In genomic region chr14:76948481-76948880, GRCm38 (mm10) we compare ENCODE assay signal across 10 mouse cellular contexts.
DNase-seq lines count a peak whose midpoint lies in the region; ATAC-seq and TF ChIP-seq lines count a peak whose summit lies in the region.
"Had no signal": no experiment of that assay in that cellular context is flagged by ENCODE, and none has a peak within 500 bp of the region (broad histone marks: within the 10 kb centered on the region; RNA-seq: fewer than 3 reads in every experiment).

No protein-coding gene starts in this region.

- H3K4me2 ChIP-seq in intestine, embryonic 14.5 days (ENCODE audit: low read length): no peak overlapping the region
- no peak overlapping the region for H3K4me2 ChIP-seq in intestine, postnatal 0 days (replicated peaks; ENCODE audit: low read depth)
- no peak overlapping the region for H3K4me2 ChIP-seq in neural tube, embryonic 13.5 days
- no peak overlapping the region for H3K4me2 ChIP-seq in intestine, embryonic 15.5 days (replicated peaks)
- no peak overlapping the region for H3K4me2 ChIP-seq in stomach, embryonic 14.5 days (replicated peaks; ENCODE audit: low read depth, low read length)

- no peak overlapping the region for H3K9ac ChIP-seq in intestine, embryonic 14.5 days (ENCODE audit: low read length)
- no peak overlapping the region for H3K9ac ChIP-seq in intestine, postnatal 0 days (ENCODE audit: low read depth, low read length)
- no peak overlapping the region for H3K9ac ChIP-seq in neural tube, embryonic 13.5 days
- H3K9ac ChIP-seq in intestine, embryonic 15.5 days: no peak overlapping the region
- no peak overlapping the region for H3K9ac ChIP-seq in stomach, embryonic 14.5 days (replicated peaks; ENCODE audit: low read depth, low read length)

- no peaks in the 10 kb centered on the region for H3K9me3 ChIP-seq in intestine, embryonic 14.5 days (ENCODE audit: control insufficient read depth, low read length)
- H3K9me3 ChIP-seq in intestine, postnatal 0 days (ENCODE audit: control insufficient read depth): no peaks in the 10 kb centered on the region
- 0 out of 2 replicates have a peak, but pooled peaks cover 2% of the 10 kb centered on the region for H3K9me3 ChIP-seq in neural tube, embryonic 13.5 days
- H3K9me3 ChIP-seq in intestine, embryonic 15.5 days: no peaks in the 10 kb centered on the region
- H3K9me3 ChIP-seq in stomach, embryonic 14.5 days (ENCODE audit: control insufficient read depth, low read depth, low read length): no peaks in the 10 kb centered on the region

- H3K36me3 ChIP-seq in intestine, embryonic 14.5 days (ENCODE audit: control insufficient read depth, insufficient read depth, low read length): no peaks in the 10 kb centered on the region
- H3K36me3 ChIP-seq in intestine, postnatal 0 days (ENCODE audit: control insufficient read depth, insufficient read depth): no peaks in the 10 kb centered on the region
- H3K36me3 ChIP-seq in neural tube, embryonic 13.5 days: no peaks in the 10 kb centered on the region
- no peaks in the 10 kb centered on the region for H3K36me3 ChIP-seq in intestine, embryonic 15.5 days
- no peaks in the 10 kb centered on the region for H3K36me3 ChIP-seq in stomach, embryonic 14.5 days (ENCODE audit: control insufficient read depth, insufficient read depth, low read length)

- no peak for DNase-seq in intestine, embryonic 14.5 days (ENCODE audit: low spot score)
- no peak for DNase-seq in neural tube, embryonic 10.5 days (ENCODE audit: extremely low spot score, low spot score)
- no peak for DNase-seq in yolk sac, embryonic 10.5 days (ENCODE audit: low spot score)
- DNase-seq: right cerebral cortex, postnatal 25 days had no signal

- ATAC-seq in intestine, embryonic 14.5 days (replicated peaks; ENCODE audit: low FRiP score, low TSS enrichment, low read depth): no peak
- ATAC-seq in intestine, postnatal 0 days: no peak
- ATAC-seq in neural tube, embryonic 13.5 days (ENCODE audit: low read depth): no peak
- peak; percentile 50 for ATAC-seq in intestine, embryonic 15.5 days
- no peak for ATAC-seq in stomach, embryonic 14.5 days (ENCODE audit: insufficient number of reproducible peaks, insufficient read depth, low FRiP score, low read depth)
- no peak for ATAC-seq in cerebellum, adult (ENCODE audit: insufficient number of reproducible peaks, low FRiP score, low TSS enrichment)

- H3K27ac ChIP-seq in intestine, embryonic 14.5 days (ENCODE audit: low read depth): peak overlapping the region; percentile 59
- H3K27ac ChIP-seq in intestine, postnatal 0 days (ENCODE audit: low read depth, low read length): no peak overlapping the region
- H3K27ac ChIP-seq in neural tube, embryonic 13.5 days (replicated peaks): peak overlapping the region; percentile 57; the same call in 1 of the 2 replicates
- no peak overlapping the region for H3K27ac ChIP-seq in intestine, embryonic 15.5 days
- H3K27ac ChIP-seq in stomach, embryonic 14.5 days (ENCODE audit: low read length): peak overlapping the region; percentile 79; the same call in 1 of the 2 replicates

- peaks cover 19% of the 10 kb centered on the region for H3K4me1 ChIP-seq in intestine, embryonic 14.5 days (replicated peaks; ENCODE audit: control insufficient read depth, insufficient read depth, low read length)
- H3K4me1 ChIP-seq in intestine, postnatal 0 days (replicated peaks; ENCODE audit: control insufficient read depth, insufficient read depth, low read length): no peaks in the 10 kb centered on the region
- peaks cover 22% of the 10 kb centered on the region for H3K4me1 ChIP-seq in neural tube, embryonic 13.5 days (replicated peaks)
- peaks cover 15% of the 10 kb centered on the region for H3K4me1 ChIP-seq in intestine, embryonic 15.5 days (replicated peaks)
- H3K4me1 ChIP-seq in stomach, embryonic 14.5 days (ENCODE audit: control insufficient read depth, insufficient read depth, low read length): peaks cover 16% of the 10 kb centered on the region

- no peak for TF ChIP-seq CTCF in intestine, postnatal 0 days (IDR thresholded peaks at IDR 0.05; ENCODE audit: low read depth)

- no peak overlapping the region for H3K4me3 ChIP-seq in intestine, embryonic 14.5 days (ENCODE audit: low read depth, low read length)
- H3K4me3 ChIP-seq in intestine, postnatal 0 days (ENCODE audit: low read depth, low read length): no peak overlapping the region
- no peak overlapping the region for H3K4me3 ChIP-seq in neural tube, embryonic 13.5 days
- no peak overlapping the region for H3K4me3 ChIP-seq in intestine, embryonic 15.5 days (replicated peaks)
- no peak overlapping the region for H3K4me3 ChIP-seq in stomach, embryonic 14.5 days (ENCODE audit: low read depth, low read length)
- H3K4me3 ChIP-seq: erythroblast, embryonic 14.5 days had no signal

- no peaks in the 10 kb centered on the region for H3K27me3 ChIP-seq in intestine, embryonic 14.5 days (replicated peaks; ENCODE audit: control insufficient read depth, insufficient read depth, low read length)
- no peaks in the 10 kb centered on the region for H3K27me3 ChIP-seq in intestine, postnatal 0 days (replicated peaks; ENCODE audit: control insufficient read depth, insufficient read depth, low read length)
- H3K27me3 ChIP-seq in neural tube, embryonic 13.5 days: no peaks in the 10 kb centered on the region
- no peaks in the 10 kb centered on the region for H3K27me3 ChIP-seq in intestine, embryonic 15.5 days (replicated peaks)
- H3K27me3 ChIP-seq in stomach, embryonic 14.5 days (ENCODE audit: control insufficient read depth, insufficient read depth, low read length): no peaks in the 10 kb centered on the region

- 40% methylated on average over 6 of the region's 6 CpGs for WGBS in intestine, embryonic 14.5 days
- WGBS in intestine, postnatal 0 days: 53% methylated on average over 6 of the region's 6 CpGs
- 57% methylated on average over 6 of the region's 6 CpGs for WGBS in neural tube, embryonic 13.5 days
- 38% methylated on average over 6 of the region's 6 CpGs for WGBS in intestine, embryonic 15.5 days
- 48% methylated on average over 6 of the region's 6 CpGs for WGBS in stomach, embryonic 14.5 days

Comparison
In these comparisons a context has a peak if more than half of its experiments do, and no peak if none do; other contexts are left out.
1. H3K27ac ChIP-seq: peak in intestine, embryonic 14.5 days (single experiment), neural tube, embryonic 13.5 days (single experiment) and stomach, embryonic 14.5 days (single experiment); none in intestine, postnatal 0 days (single experiment) and intestine, embryonic 15.5 days (single experiment).